Mouse (Mus musculus) MN1 (cell line): Measurements from ENCODE around the gene Creb3l2.

Source experiments
- DNase-seq: peaks from one replicate; pipeline ENCODE4 v3.0.0-alpha.2; 2016; ENCODE audit warnings: low spot score

Gene Creb3l2

GRCm38 (mm10) chr6:37371341-37371740, 70.6 kb downstream of the Creb3l2 start:
- no peak for DNase-seq

- no peak for DNase-seq
Measured at GRCm38 (mm10) chr6:37370566-37370965, 71.4 kb downstream of the Creb3l2 start.

DNA sequence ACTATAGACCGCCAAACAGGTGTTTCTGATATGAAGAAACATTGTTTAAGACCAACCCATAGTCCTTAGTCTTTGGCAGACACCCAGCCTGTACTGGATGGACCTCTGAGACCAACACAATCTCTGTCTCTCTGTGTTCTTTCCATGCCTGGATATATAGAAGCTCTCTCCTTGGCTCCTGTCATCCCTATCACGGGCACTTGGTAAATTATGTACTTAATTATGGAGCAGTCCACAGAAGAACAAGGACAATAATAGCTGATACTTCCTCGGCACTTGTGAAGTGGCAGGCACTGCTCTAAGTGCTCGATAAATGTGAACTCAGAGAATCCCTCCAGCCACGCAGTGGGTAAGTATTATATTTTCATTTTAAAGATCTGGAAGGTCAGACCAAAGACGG, 72.2 kb downstream of the Creb3l2 start:
- no peak for DNase-seq

GRCm38 (mm10) chr6:37368281-37368680, 73.7 kb downstream of the Creb3l2 start:
- DNase-seq = no peak

DNA sequence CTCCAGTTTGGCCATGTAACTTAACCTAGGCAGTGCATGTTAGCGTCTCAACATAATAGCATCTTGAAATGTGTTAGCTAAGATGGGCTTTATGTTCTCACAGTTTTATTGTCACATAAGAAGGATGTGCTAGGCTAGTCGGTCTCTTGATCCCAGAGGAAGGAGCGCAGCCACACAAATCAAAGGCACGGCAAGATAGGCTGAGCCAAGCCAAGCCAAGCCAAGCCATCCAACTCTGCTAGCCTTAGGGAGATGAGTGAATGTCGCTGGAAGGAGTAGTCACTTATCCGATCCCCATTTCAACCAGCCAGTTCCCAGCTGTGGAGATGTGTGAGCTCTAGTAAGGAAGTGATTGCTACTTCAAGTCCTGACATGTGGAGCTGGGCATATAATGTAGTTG, 75.0 kb downstream of the Creb3l2 start:
- DNase-seq = no peak

DNA sequence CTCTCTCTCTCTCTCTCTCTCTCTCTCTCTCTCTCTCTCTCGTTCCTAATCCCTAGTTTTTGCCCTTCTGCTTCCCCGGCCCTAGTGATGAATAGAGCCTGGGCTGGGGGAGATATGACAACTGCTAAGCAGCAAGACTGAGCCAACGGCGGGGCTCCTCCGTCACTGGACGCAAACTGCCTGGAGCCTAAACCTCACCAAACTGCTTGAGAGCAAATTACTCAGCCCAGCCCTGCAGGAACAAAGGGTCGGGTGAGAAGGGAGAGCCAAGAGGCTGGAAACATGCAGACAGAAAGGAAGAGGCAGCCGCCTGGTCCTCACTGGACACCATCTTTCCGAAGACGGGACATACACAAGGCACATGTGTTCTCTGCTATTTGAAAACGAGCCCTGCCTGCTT, 76.8 kb downstream of the Creb3l2 start:
- no peak for DNase-seq

DNA sequence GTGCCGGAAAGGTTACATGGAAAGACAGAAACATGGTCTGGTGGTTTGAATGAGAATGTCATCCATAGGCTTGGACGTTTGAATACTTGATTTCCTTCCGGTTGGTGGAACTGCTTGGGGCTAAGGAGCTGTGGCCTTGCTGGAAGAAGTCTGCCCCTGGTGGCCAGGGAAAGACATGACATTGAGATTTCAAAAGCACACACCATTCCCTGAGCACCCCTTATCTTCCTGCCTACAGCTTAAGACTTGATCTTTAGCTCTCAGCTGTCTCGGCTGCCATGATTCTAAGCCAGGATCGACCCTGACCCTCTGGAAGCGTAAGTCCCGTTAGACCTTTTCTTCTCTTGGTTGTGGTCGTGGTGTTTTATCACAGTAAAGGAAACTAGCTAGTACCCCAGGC, 77.6 kb downstream of the Creb3l2 start:
- DNase-seq = no peak

- DNase-seq = no peak
Measured at GRCm38 (mm10) chr6:37360813-37361385, 81.0 kb downstream of the Creb3l2 start.

DNA sequence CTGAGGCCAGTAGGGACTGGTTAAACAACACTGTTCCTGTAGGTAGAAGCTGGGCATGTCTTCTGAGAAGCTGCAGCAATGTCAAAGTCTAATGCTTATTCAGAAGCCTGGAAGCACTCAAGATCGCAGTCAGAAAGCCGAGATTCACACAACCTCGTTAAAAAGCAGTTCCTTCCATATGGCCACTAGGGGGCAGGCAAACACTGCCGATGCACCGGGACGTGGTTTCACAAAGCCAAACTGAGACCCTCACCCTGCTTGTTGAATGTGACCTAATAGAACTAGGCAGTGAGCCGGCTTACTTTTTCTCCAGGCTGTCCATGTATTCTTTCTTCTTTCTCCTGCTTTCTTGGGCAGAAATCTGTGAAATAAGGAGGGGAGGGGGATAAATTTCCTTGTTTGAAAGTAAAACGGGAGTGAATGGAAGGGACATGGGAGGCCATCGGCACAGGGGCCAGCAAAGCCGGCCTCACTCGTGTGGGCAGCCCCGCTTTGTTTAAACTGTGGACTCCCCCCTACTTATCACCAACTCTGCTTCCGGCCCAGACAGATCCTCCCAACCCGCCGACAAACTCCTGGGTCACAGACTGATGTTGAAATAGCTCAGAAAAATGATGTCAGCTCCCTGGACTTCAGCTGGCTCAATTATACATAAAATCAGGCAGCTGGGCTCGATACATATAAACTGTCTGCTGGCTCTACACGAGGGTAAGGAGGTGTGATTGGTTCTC, 87.3 kb downstream of the Creb3l2 start:
- peak; percentile 77 for DNase-seq

- no peak for DNase-seq
Measured at GRCm38 (mm10) chr6:37353616-37354015, 88.3 kb downstream of the Creb3l2 start.

DNA sequence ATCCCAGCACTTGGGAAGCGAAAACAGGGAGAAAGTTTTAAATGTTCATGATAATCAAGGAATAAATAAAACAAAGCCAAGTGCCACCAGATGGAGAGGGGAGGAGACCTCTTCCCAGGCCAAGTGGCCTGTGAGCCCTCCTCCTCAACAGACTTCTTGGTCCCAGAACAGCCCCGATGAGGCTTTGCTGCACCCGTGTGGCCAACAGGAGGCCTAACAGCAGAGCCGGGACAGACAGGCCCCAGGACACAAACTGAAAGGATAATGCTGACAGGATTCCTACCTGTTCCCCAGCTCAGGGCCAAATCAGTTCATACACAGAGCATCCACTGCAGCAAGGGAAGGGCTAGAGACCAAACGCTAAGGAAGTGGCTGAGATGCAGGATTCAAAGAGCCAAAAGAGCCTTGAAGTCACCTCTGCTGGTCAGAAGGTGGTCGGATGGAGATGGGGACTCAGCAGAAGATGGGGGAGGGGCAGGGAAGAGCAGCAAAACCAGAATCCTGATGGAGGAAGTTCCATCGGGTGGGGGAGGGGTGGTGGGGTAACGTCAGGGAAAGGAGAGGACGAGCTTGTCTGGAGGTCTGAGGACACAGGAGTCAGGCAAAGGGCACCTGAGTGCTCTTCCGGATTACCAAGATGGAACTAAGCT, 90.1 kb downstream of the Creb3l2 start:
- peak; percentile 74 for DNase-seq

- DNase-seq = no peak
Measured at GRCm38 (mm10) chr6:37350315-37350714, 91.6 kb downstream of the Creb3l2 start.

GRCm38 (mm10) chr6:37347606-37348005, 94.3 kb downstream of the Creb3l2 start:
- DNase-seq = no peak

DNA sequence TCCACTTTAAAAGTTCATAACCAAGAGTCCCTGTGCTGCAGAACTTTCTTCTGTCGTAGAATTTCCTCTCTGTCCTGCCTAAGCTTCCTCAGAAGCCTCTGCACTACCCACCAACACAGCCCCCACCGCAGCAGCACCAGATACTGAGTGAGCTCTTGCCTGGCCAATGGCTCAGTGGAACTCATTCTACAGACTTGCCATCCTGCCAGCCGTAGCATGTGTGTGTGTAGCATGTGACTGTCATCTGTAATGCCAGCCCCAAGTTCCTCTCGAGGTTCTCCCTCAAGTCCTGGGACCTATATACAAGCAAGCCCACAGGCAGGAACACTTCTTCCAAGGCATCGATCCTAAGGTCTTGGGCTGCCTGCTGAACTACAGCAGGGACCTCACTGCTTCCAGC, 103.9 kb downstream of the Creb3l2 start:
- DNase-seq = no peak

- DNase-seq = no peak
Measured at GRCm38 (mm10) chr6:37336831-37337260, 105.1 kb downstream of the Creb3l2 start.

DNA sequence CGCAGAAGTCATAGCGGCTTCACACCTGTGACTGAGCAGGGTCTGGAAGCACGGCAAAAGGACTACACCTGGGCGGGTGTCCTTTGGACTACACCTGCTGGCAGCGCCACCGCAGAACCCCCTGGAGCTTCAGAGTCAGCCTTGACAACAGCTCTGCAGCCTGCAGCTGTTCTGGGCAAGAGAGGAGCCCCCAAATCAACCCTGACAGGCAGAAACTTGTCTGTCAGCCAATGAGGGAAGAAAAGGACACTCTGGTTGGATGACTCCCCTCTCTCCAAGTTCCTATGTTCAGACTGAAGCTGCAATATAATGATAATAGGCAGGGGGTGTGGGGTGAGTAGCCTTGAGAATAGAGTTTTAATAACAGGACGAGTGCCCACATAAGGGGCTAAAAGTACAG, 105.6 kb downstream of the Creb3l2 start:
- DNase-seq = no peak

DNA sequence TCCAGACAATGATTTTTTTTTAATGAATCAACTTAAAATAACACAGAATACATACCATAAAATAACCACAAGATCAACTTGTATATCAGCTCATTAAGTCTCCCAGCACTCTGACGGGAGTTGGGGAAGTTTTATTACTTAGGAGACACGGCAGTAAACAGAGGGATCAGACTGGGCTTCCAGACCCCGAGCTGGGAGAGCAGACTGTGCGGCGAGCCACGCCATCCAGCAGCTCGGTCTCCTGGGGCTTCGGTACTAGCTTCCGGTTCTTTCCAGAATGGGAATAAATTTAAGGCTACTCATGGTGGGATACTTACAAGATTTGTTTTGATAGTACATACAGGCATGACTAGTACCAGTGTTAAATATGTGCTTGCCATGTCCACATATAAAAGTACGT, 109.1 kb downstream of the Creb3l2 start:
- DNase-seq = no peak

- DNase-seq = peak; percentile 23
Measured at GRCm38 (mm10) chr6:37329901-37330864, 111.8 kb downstream of the Creb3l2 start.

GRCm38 (mm10) chr6:37329376-37329775, 112.6 kb downstream of the Creb3l2 start:
- DNase-seq = no peak

DNA sequence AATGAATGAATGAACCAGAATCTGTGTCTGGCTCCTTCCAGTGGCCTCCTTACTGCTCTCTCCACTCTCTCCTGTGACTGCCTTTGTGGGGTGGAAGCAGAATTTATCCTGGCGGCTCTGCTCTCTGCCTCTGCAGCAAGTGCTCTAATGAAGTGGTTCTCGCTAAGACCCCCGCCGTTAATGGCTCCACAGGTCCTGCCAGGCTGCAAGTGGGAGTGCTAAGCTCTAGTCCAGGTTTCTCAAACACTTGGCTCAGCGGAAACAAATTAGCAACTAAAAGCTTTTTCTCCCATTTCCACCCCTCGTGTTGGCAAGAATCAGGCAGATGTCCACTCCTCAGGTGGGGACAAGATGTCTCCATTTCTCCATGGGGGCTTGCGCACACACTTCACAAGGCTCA, 113.3 kb downstream of the Creb3l2 start:
- DNase-seq = no peak

GRCm38 (mm10) chr6:37327519-37327918, 114.4 kb downstream of the Creb3l2 start:
- no peak for DNase-seq

GRCm38 (mm10) chr6:37326603-37326955, 115.4 kb downstream of the Creb3l2 start:
- peak; percentile 24 for DNase-seq
